ENCODE assay signal across 8 mouse cellular contexts in the genomic region with DNA sequence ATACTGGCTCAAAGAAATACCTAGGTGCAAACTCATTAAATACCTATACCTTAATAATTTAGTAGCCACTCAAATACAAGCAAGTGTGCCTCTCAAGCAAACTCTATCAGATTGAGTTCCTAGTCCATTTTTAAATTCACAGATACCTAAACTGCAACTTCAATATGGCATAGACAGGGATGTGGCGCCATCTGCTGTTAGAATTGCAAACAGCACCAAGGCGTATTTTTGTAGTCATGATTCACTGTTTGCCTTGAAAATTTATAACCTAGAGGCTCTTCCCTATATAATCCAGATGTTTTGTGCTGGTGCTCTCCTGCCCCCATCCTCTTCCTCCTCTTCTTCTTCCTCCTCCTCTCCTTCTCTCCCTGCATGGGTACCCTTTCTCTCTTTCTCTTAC. TPM values are rescaled to one million over a fixed set of nuclear protein-coding genes. Genes with fewer than 3 reads are reported as not detected.
DNase-seq lines count a peak whose midpoint lies in the region; ATAC-seq and TF ChIP-seq lines count a peak whose summit lies in the region.

No protein-coding gene starts in this region.

- H3K4me2 ChIP-seq in midbrain, embryonic 15.5 days = no peak overlapping the region
- no peak overlapping the region for H3K4me2 ChIP-seq in embryonic facial prominence, embryonic 11.5 days (ENCODE audit: low read depth, low read length)
- no peak overlapping the region for H3K4me2 ChIP-seq in kidney, postnatal 0 days (ENCODE audit: low read length)
- H3K4me2 ChIP-seq in liver, embryonic 11.5 days = no peak overlapping the region

- H3K9ac ChIP-seq in midbrain, embryonic 15.5 days = no peak overlapping the region
- no peak overlapping the region for H3K9ac ChIP-seq in embryonic facial prominence, embryonic 11.5 days (replicated peaks; ENCODE audit: low read length)
- H3K9ac ChIP-seq in kidney, postnatal 0 days (ENCODE audit: low read depth, low read length) = no peak overlapping the region
- no peak overlapping the region for H3K9ac ChIP-seq in liver, embryonic 11.5 days (ENCODE audit: low read depth, low read length)

- ATAC-seq in midbrain, embryonic 15.5 days (replicated peaks) = no peak
- no peak for ATAC-seq in embryonic facial prominence, embryonic 11.5 days (replicated peaks; ENCODE audit: insufficient number of reproducible peaks, low FRiP score, low TSS enrichment, low read depth)
- ATAC-seq in kidney, postnatal 0 days (replicated peaks; ENCODE audit: low FRiP score, low read depth) = no peak
- no peak for ATAC-seq in liver, embryonic 11.5 days (replicated peaks; ENCODE audit: low FRiP score)

- no peaks in the 10 kb centered on the region for H3K9me3 ChIP-seq in midbrain, embryonic 10.5 days (replicated peaks)
- no peaks in the 10 kb centered on the region for H3K9me3 ChIP-seq in midbrain, embryonic 15.5 days
- H3K9me3 ChIP-seq in embryonic facial prominence, embryonic 11.5 days (replicated peaks; ENCODE audit: control insufficient read depth, low read length) = no peaks in the 10 kb centered on the region
- no peaks in the 10 kb centered on the region for H3K9me3 ChIP-seq in kidney, postnatal 0 days (replicated peaks; ENCODE audit: low read length)
- H3K9me3 ChIP-seq in liver, embryonic 11.5 days (ENCODE audit: control insufficient read depth, low read length) = no peaks in the 10 kb centered on the region

- H3K27me3 ChIP-seq in midbrain, embryonic 10.5 days (ENCODE audit: low read depth, poor library complexity, severe bottlenecking) = peaks cover 3% of the 10 kb centered on the region; the same call in 1 of the 2 replicates
- H3K27me3 ChIP-seq in midbrain, embryonic 15.5 days (replicated peaks) = no peaks in the 10 kb centered on the region
- no peaks in the 10 kb centered on the region for H3K27me3 ChIP-seq in embryonic facial prominence, embryonic 11.5 days (ENCODE audit: control insufficient read depth, insufficient read depth, low read length)
- H3K27me3 ChIP-seq in kidney, postnatal 0 days (ENCODE audit: insufficient read depth, low read length) = no peaks in the 10 kb centered on the region
- H3K27me3 ChIP-seq in liver, embryonic 11.5 days (replicated peaks; ENCODE audit: control insufficient read depth, insufficient read depth, low read length) = no peaks in the 10 kb centered on the region

- 1% methylated on average over 2 of the region's 2 CpGs for WGBS in midbrain, embryonic 10.5 days
- 0% methylated on average over 2 of the region's 2 CpGs for WGBS in midbrain, embryonic 15.5 days
- WGBS in embryonic facial prominence, embryonic 11.5 days = 0% methylated on average over 2 of the region's 2 CpGs
- 2% methylated on average over 2 of the region's 2 CpGs for WGBS in kidney, postnatal 0 days
- 1% methylated on average over 2 of the region's 2 CpGs for WGBS in liver, embryonic 11.5 days

- 0 out of 2 replicates have a peak, but pooled peaks cover 2% of the 10 kb centered on the region for H3K36me3 ChIP-seq in midbrain, embryonic 10.5 days
- no peaks in the 10 kb centered on the region for H3K36me3 ChIP-seq in midbrain, embryonic 15.5 days (replicated peaks)
- no peaks in the 10 kb centered on the region for H3K36me3 ChIP-seq in embryonic facial prominence, embryonic 11.5 days (replicated peaks; ENCODE audit: control insufficient read depth, insufficient read depth, low read depth, low read length)
- no peaks in the 10 kb centered on the region for H3K36me3 ChIP-seq in kidney, postnatal 0 days (ENCODE audit: insufficient read depth, low read length)
- no peaks in the 10 kb centered on the region for H3K36me3 ChIP-seq in liver, embryonic 11.5 days (ENCODE audit: control insufficient read depth, insufficient read depth, low read length)

- peak; percentile 95 for TF ChIP-seq CTCF in kidney, postnatal 0 days (IDR thresholded peaks at IDR 0.05; ENCODE audit: low read depth)

- peak; percentile 77 for DNase-seq in midbrain, embryonic 10.5 days (ENCODE audit: low spot score)
- DNase-seq in adrenal gland, postnatal 25 days = peak; percentile 75
- peak; percentile 86 for DNase-seq in embryonic facial prominence, embryonic 11.5 days (ENCODE audit: low spot score)
- DNase-seq in kidney, postnatal 0 days (ENCODE audit: low spot score) = peak; percentile 85
- peak; percentile 70 for DNase-seq in liver, embryonic 11.5 days (ENCODE audit: low spot score)
- peak; percentile 79 for DNase-seq in right cerebral cortex, adult 18-20 months
- DNase-seq in urinary bladder, adult 2 months (ENCODE audit: low spot score) = peak; percentile 51

- no peak overlapping the region for H3K4me3 ChIP-seq in midbrain, embryonic 10.5 days
- no peak overlapping the region for H3K4me3 ChIP-seq in midbrain, embryonic 15.5 days
- H3K4me3 ChIP-seq in embryonic facial prominence, embryonic 11.5 days (ENCODE audit: low read depth, low read length) = no peak overlapping the region
- no peak overlapping the region for H3K4me3 ChIP-seq in kidney, postnatal 0 days (replicated peaks; ENCODE audit: low read depth, low read length)
- no peak overlapping the region for H3K4me3 ChIP-seq in liver, embryonic 11.5 days (ENCODE audit: low read depth, low read length)

- H3K27ac ChIP-seq in midbrain, embryonic 10.5 days (replicated peaks) = no peak overlapping the region
- no peak overlapping the region for H3K27ac ChIP-seq in midbrain, embryonic 15.5 days
- H3K27ac ChIP-seq in embryonic facial prominence, embryonic 11.5 days (replicated peaks; ENCODE audit: low read depth, low read length) = no peak overlapping the region
- no peak overlapping the region for H3K27ac ChIP-seq in kidney, postnatal 0 days
- H3K27ac ChIP-seq in liver, embryonic 11.5 days (ENCODE audit: low read depth, low read length) = no peak overlapping the region

- peaks cover 26% of the 10 kb centered on the region for H3K4me1 ChIP-seq in midbrain, embryonic 10.5 days
- peaks cover 20% of the 10 kb centered on the region for H3K4me1 ChIP-seq in midbrain, embryonic 15.5 days
- no peaks in the 10 kb centered on the region for H3K4me1 ChIP-seq in embryonic facial prominence, embryonic 11.5 days (ENCODE audit: control insufficient read depth, insufficient read depth, low read length)
- no peaks in the 10 kb centered on the region for H3K4me1 ChIP-seq in kidney, postnatal 0 days (replicated peaks; ENCODE audit: insufficient read depth, low read length)
- H3K4me1 ChIP-seq in liver, embryonic 11.5 days (replicated peaks; ENCODE audit: control insufficient read depth, insufficient read depth, low read length) = 0 out of 2 replicates have a peak, but pooled peaks cover 2% of the 10 kb centered on the region

RNA-seq across cellular contexts. Expression of gene Dnajc27, which starts 2.1 kb away (rescaled TPM):
- polyA plus RNA-seq in midbrain, embryonic 10.5 days (2016; fragmentation: Nextera tagmentation; extraction: Ambion mirVana) = 11.6 and 13.6 TPM in 2 replicates
- 20.5 and 22.4 TPM in 2 replicates for polyA plus RNA-seq in midbrain, embryonic 15.5 days (2015; fragmentation: Nextera tagmentation; extraction: Ambion mirVana)
- total RNA-seq in adrenal gland, postnatal 25 days (2021) = 4.1 and 4.7 TPM in 2 replicates
- 8.5 and 9.2 TPM in 2 replicates for polyA plus RNA-seq in embryonic facial prominence, embryonic 11.5 days (2014; fragmentation: Nextera tagmentation; extraction: Ambion mirVana)
- polyA plus RNA-seq in kidney, postnatal 0 days (2015; fragmentation: Nextera tagmentation; extraction: Ambion mirVana) = 4.0 and 4.7 TPM in 2 replicates
- 5.7 and 6.6 TPM in 2 replicates for polyA plus RNA-seq in liver, embryonic 11.5 days (2014; fragmentation: Nextera tagmentation; extraction: Ambion mirVana)
- 10.3 and 10.4 TPM in 2 replicates for polyA plus RNA-seq in urinary bladder, adult 2 months (2012; rRNA removed)

RNA-seq across cellular contexts. Expression of gene Efr3b, which starts 41.6 kb away (rescaled TPM):
- polyA plus RNA-seq in midbrain, embryonic 10.5 days (2016; fragmentation: Nextera tagmentation; extraction: Ambion mirVana) = 8.4 and 13.4 TPM in 2 replicates
- 47.8 and 51.7 TPM in 2 replicates for polyA plus RNA-seq in midbrain, embryonic 15.5 days (2015; fragmentation: Nextera tagmentation; extraction: Ambion mirVana)
- 2.7 and 3.0 TPM in 2 replicates for total RNA-seq in adrenal gland, postnatal 25 days (2021)
- polyA plus RNA-seq in embryonic facial prominence, embryonic 11.5 days (2014; fragmentation: Nextera tagmentation; extraction: Ambion mirVana) = 5.0 and 7.9 TPM in 2 replicates
- 1.1 and 1.4 TPM in 2 replicates for polyA plus RNA-seq in kidney, postnatal 0 days (2015; fragmentation: Nextera tagmentation; extraction: Ambion mirVana)
- 0.73 and 0.88 TPM in 2 replicates for polyA plus RNA-seq in liver, embryonic 11.5 days (2014; fragmentation: Nextera tagmentation; extraction: Ambion mirVana)
- 1.6 and 1.8 TPM in 2 replicates for polyA plus RNA-seq in urinary bladder, adult 2 months (2012; rRNA removed)

RNA-seq across cellular contexts. Expression of gene Adcy3, which starts 52.6 kb away (rescaled TPM):
- polyA plus RNA-seq in midbrain, embryonic 10.5 days (2016; fragmentation: Nextera tagmentation; extraction: Ambion mirVana) = 4.6 and 4.8 TPM in 2 replicates
- polyA plus RNA-seq in midbrain, embryonic 15.5 days (2015; fragmentation: Nextera tagmentation; extraction: Ambion mirVana) = 13.5 and 14.7 TPM in 2 replicates
- 28.3 and 39.5 TPM in 2 replicates for total RNA-seq in adrenal gland, postnatal 25 days (2021)
- polyA plus RNA-seq in embryonic facial prominence, embryonic 11.5 days (2014; fragmentation: Nextera tagmentation; extraction: Ambion mirVana) = 4.0 and 4.4 TPM in 2 replicates
- polyA plus RNA-seq in kidney, postnatal 0 days (2015; fragmentation: Nextera tagmentation; extraction: Ambion mirVana) = 5.7 and 6.2 TPM in 2 replicates
- 3.3 and 3.9 TPM in 2 replicates for polyA plus RNA-seq in liver, embryonic 11.5 days (2014; fragmentation: Nextera tagmentation; extraction: Ambion mirVana)
- 4.2 and 6.5 TPM in 2 replicates for polyA plus RNA-seq in urinary bladder, adult 2 months (2012; rRNA removed)
